Mouse (Mus musculus) brain, embryonic 18.5 days (tissue): ENCODE data around the gene Rps27.
A peak's percentile ranks its signal among the peaks of the same experiment; 100 is the strongest.

ENCODE experiments used
- DNase-seq: peaks from one replicate; pipeline ENCODE4 v3.0.0-alpha.2; 2012; ENCODE audit warnings: low read depth, low spot score

Gene Rps27

DNA sequence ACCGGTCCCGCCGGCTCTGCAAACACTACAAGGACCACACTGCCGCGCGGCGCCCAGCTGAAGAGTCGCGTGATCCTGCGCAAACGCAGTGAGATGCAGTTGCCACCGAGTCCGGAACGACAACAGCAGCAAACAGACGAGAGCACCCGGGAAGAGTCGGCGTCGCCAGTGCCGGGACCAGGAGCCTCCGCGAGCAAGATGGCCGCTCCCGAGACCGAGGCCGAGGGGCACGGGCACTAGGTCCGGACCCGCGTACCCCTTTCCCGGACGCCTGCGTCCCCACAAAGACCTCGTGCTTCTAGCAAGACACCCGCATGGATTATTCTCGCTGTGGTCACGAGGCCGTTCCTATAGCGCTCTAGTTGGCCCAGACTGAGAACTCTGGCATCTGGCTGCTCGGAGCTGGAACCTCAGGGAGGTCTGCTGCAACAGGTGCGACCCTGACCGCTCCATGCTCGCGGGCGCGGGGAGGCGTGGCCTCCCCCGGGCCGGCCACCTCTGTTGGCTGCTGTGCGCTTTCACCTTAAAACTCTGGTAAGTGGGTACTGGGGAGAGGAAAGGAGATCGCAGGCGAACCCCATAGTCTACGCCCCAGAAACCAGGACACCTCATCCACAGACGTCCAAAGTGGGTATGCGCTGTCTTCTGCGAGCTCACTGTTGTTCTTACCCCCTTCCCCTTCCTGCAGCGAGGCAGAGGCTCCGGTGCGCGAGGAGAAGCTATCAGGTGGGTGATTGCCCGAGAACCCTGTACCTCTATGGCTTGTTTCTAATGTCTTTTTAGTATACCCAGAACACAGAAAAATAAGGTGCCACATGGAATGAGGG lies 18.3 kb upstream of the Rps27 start, which contains the start of gene Jtb:
Gene Jtb (plus strand): TSS at position 91 of the 827 bp plus-strand sequence.
- peak; percentile 89 for DNase-seq

- DNase-seq: no peak
Observed at GRCm38 (mm10) chr3:90231075-90231474, 17.6 kb upstream of the Rps27 start.

GRCm38 (mm10) chr3:90224331-90224730 lies 10.9 kb upstream of the Rps27 start:
- no peak for DNase-seq

DNA sequence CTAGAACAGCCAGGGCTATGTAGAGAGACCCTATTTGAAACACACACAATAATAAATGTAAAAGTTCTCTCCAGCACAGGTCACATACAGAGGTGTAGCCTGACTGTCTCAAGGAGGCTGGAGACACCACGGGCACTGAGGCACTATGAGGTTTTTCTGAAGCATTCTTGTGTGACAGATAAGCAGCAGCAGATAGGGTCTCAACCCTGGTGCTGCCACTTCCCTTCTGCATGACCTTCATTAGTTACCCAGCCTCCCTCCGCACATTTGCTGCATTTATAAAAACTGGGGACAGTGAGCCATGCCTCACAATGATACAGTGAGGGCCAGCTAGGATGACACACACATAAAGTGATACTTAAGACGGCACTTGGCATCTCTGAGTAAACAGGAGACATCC lies 9.5 kb upstream of the Rps27 start:
- no peak for DNase-seq

GRCm38 (mm10) chr3:90222455-90222854 lies 9.0 kb upstream of the Rps27 start:
- DNase-seq: no peak

- no peak for DNase-seq
Observed at GRCm38 (mm10) chr3:90221123-90221522, 7.7 kb upstream of the Rps27 start.

DNA sequence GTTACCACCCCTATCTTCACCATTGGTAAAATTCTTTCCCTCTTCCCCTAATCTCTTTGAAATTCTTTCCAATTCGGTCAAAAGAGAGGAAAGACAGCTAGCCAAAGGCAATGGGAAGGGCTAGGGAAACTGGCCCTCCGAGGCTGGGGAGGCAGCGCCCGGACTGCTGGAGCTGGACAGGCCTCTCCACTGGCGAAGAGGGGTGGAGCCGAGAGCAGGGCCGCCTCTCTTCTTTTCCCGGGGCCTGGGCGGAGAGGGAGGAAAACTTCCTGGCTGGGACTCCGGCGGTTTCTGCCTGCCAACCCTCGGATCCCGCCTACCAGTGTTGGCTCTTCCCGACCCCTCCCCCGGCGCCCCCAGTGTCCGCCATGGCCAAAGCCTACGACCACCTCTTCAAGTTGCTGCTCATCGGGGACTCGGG lies 7.1 kb upstream of the Rps27 start:
- DNase-seq: no peak

GRCm38 (mm10) chr3:90220088-90220487 lies 6.6 kb upstream of the Rps27 start:
- peak; percentile 36 for DNase-seq

GRCm38 (mm10) chr3:90215825-90216380 lies 2.5 kb upstream of the Rps27 start:
- DNase-seq: no peak

- no peak for DNase-seq
Observed at GRCm38 (mm10) chr3:90213956-90214684, 669 bp upstream of the Rps27 start.

DNA sequence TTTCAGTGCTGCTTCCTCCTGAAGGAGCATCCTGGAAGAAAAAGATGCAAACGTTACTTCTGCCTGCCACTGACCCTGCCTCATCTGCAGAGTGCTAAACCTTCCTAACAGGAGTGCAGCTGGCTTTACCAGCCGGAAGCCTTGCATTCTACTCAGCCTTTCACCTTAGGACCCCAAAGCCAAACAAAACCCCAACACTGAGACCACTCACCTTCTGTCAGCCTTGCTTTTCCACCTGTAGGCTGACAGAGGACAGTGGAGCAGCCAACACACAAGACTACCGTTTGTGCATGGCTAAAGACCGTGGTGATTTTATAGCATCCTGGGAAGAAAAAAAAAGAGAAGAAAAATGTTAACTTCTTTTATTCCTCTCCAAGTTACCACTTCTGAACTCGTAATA lies 728 bp downstream of the Rps27 start:
- no peak for DNase-seq

- DNase-seq: no peak
Observed at GRCm38 (mm10) chr3:90211475-90212398, 1.7 kb downstream of the Rps27 start.

DNA sequence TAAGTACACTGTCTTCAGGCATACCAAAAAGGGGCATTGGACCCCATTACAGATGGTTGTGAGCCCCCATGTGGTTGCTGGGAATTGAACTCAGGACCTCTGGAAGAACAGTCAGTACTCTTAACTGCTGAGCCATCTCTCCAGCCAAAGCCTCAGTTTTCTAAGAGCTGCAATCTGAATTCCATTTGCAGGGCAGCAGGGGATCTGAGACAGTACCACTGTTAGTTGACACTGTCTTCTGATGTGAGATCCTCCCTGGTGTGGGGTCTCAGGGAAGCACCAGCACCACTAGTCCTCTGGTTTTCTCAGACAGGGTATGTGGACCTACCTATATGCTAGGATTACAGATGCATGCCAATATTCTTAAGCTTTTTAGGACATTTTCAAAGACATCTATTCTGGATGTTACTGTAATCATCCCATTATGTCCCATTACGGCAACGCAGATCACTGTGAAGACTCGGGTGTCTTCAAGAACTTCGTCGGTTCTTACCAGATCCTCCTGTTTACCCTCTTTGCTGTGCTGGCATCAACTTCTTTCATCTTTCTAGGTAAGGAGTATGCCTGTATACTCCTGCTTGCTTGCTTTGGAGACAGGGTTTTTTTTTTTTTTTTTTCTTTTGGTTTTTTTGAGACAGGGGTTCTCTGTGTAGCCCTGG lies 3.4 kb downstream of the Rps27 start:
- no peak for DNase-seq

- no peak for DNase-seq
Observed at GRCm38 (mm10) chr3:90208662-90209061, 4.8 kb downstream of the Rps27 start.

GRCm38 (mm10) chr3:90204582-90204981 lies 8.9 kb downstream of the Rps27 start:
- no peak for DNase-seq

GRCm38 (mm10) chr3:90203619-90204018 lies 9.8 kb downstream of the Rps27 start:
- no peak for DNase-seq

DNA sequence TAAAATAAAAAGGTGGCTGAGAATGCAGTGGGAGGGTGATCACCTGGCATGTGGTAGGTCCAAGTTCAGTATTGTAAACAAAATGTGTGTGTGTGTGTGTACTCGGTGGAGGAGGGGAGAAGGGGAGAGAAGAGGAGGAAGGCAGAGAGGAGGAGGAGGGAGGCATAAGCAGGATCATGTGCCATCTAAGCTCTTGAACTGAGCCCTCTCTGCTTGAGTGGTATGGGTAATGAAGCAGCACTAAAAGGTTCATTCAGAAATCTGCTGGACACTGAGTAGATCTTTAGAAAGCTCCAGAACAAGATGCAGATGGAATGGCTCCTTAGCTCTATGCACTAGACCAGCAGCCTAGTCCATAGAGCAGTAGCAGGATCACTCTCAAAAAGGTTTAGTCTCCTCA lies 10.6 kb downstream of the Rps27 start:
- no peak for DNase-seq

- no peak for DNase-seq
Observed at GRCm38 (mm10) chr3:90197548-90197947, 15.9 kb downstream of the Rps27 start.

DNA sequence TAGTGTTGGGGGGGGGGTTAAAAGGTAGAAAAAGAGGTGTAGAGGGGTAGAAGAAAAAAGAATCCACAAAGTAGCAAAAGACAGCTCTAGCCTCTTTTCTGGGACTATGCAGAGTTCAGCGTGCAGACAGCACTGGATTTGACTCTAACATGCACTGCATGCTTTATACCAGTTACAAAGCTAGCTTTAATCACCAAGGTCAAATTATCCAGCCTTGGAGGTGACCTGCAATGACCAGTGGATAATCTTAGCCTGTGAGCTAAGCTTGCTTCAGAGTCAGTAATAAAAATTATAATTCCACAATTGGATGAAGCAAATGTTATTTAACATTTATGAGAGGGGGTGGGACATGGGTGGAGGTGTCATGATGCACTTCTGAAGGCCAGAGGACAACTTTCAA lies 17.8 kb downstream of the Rps27 start:
- DNase-seq: no peak

DNA sequence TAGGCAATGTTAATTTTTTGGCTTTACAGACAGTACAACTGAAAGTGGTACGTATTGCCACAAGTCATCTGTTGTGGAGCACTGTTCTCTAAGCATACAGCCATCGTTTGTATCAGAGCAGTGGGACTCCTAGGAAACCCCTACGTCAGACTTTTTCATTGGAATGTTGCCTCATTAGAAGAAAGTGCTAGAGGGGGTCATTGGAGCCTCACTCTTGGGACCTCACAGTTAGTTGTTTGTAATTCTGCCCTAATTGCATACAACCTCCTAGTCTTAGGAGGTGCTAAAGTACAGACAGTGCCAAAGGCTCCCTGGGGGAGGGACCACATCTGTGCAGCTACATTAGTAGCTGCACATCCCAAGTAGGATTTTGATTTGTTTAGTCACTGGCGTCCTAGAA lies 18.7 kb downstream of the Rps27 start:
- no peak for DNase-seq
